Mouse (Mus musculus) hindbrain, postnatal 0 days (tissue): ENCODE results near the gene Oasl1. TPM values are rescaled to one million over a fixed set of nuclear protein-coding genes. Genes with fewer than 3 reads are reported as not detected.

ENCODE experiments used
- ATAC-seq: fragments of 200-750 bp; cut with Nextera tagmentation; 2 replicates; pipeline ENCODE4 v1.8.0; 2017; ENCODE audit warnings: mild to moderate bottlenecking, moderate TSS enrichment, moderate library complexity
- DNase-seq: peaks from one replicate; pipeline ENCODE4 v3.0.0-alpha.2; 2015; ENCODE audit warnings: low spot score
- H3K27ac ChIP-seq: fragments of 300-500 bp; sonication (generic); 2 replicates; pipeline ENCODE4 v1.5.1; 2014; ENCODE audit warnings: mild to moderate bottlenecking
- H3K27me3 ChIP-seq: fragments of 300-500 bp; sonication (generic); 2 replicates; pipeline ENCODE4 v1.6.1; 2014; ENCODE audit warnings: low read length, mixed read lengths; ENCODE audit not compliant: insufficient read depth
- H3K36me3 ChIP-seq: fragments of 300-500 bp; sonication (generic); 2 replicates; pipeline ENCODE4 v1.6.1; 2014; ENCODE audit warnings: low read length, mixed read lengths; ENCODE audit not compliant: insufficient read depth
- H3K4me1 ChIP-seq: fragments of 300-500 bp; sonication (generic); 2 replicates; pipeline ENCODE4 v1.6.1; 2014; ENCODE audit warnings: antibody characterized with exemption, low read length, mixed read lengths; ENCODE audit not compliant: insufficient read depth
- H3K4me2 ChIP-seq: fragments of 300-500 bp; sonication (generic); 2 replicates; pipeline ENCODE4 v1.6.1; 2014; ENCODE audit warnings: low read depth, mild to moderate bottlenecking, low read length, moderate library complexity, mixed read lengths
- H3K4me3 ChIP-seq: fragments of 300-500 bp; sonication (generic); 2 replicates; pipeline ENCODE4 v1.5.1; 2014; ENCODE audit warnings: low read length
- H3K9ac ChIP-seq: fragments of 300-500 bp; sonication (generic); replicated peaks from 2 replicates; pipeline ENCODE4 v1.6.1; 2014; ENCODE audit warnings: mild to moderate bottlenecking, low read length, moderate library complexity, mixed read lengths
- H3K9me3 ChIP-seq: fragments of 300-500 bp; sonication (generic); 2 replicates; pipeline ENCODE4 v1.6.1; 2016; ENCODE audit warnings: low read length, mixed read lengths
- CTCF ChIP-seq: IDR thresholded peaks from 2 replicates; pipeline ENCODE4 v1.5.1; 2016; ENCODE audit warnings: antibody characterized with exemption, control low read depth, low read depth
- WGBS: fragments of 180-500 bp; shearing (Covaris S2); extraction: QIAGEN DNeasy Blood & Tissue Kit; methylation state at CpG from one replicate; pipeline ENCODE4 v1.1.7; 2014; 5-methylcytosine and 5-hydroxymethylcytosine counted together
- polyA plus RNA-seq: library from polyadenylated mRNA; unstranded; fragments of >200 nt; fragmentation: Nextera tagmentation; extraction: Ambion mirVana; gene quantifications from 2 replicates; pipeline ENCODE4 v1.2.1, GENCODE M21; 2015
- total RNA-seq: library from RNA; depleted of rRNA; stranded (reverse); fragments of >200 nt; gene quantifications from 2 replicates; pipeline ENCODE4 v1.2.3, GENCODE M21; 2014; rRNA removed

Oasl1 gene
- total and polyA plus RNA-seq, 2 experiments from 2014 or later = 0.25 to 0.63 TPM

DNA sequence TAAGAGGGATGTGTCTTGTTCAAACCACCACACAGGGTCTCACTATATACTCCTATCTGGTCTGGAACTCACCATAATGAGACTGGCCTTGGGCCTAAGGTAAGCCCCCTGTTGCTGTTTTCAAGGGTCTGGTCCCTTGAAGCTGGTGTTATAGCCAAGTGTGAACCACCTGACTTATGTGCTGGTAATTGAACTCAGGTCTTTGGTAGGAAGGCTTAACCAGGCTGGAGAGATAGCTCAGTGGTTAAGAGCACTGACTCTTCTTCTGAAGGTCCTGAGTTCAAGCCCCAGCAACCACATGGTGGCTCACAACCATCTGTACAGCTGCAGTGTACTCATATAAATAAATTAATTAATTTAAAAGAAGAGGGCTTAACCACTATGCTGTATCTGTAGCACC is 53.9 kb downstream of the Oasl1 start:
- Histone ChIP-seq H3K27ac (no peak overlapping the region), H3K4me1 (no peaks in the 10 kb centered on the region), H3K4me3 (no peak overlapping the region), H3K4me2 (no peak overlapping the region), H3K9me3 (no peaks in the 10 kb centered on the region), H3K27me3 (no peaks in the 10 kb centered on the region), H3K36me3 (no peaks in the 10 kb centered on the region), H3K9ac (no peak overlapping the region)
- ATAC-seq (no peak), DNase-seq (no peak)
- TF ChIP-seq CTCF = no peak

DNA sequence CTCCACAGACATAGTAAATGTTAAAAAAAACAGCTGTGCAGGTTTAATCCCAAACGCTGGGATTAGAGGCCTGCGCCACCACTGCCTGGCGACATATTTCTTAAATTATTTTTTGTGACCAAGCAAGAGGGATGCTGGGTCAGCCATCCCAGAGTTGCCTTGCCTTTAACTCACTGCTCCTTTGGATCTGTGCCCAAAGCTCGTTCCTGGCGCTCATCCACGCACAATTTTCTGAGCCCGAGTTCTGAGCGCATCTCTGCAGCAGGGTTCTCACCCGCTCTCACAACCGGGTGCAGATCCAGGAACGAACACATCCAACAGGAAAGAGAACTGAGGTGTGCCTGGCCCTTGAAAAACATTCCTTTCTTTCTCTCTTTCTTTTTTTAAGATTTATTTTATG is 55.4 kb downstream of the Oasl1 start:
- Histone ChIP-seq H3K27me3 (no peaks in the 10 kb centered on the region), H3K4me1 (no peaks in the 10 kb centered on the region), H3K4me3 (no peak overlapping the region), H3K4me2 (no peak overlapping the region), H3K9me3 (no peaks in the 10 kb centered on the region), H3K27ac (no peak overlapping the region), H3K9ac (no peak overlapping the region), H3K36me3 (no peaks in the 10 kb centered on the region)
- WGBS = 54% methylated on average over 11 of the region's 11 CpGs
- TF ChIP-seq CTCF = no peak
- DNase-seq (peak; percentile 17), ATAC-seq (no peak)

DNA sequence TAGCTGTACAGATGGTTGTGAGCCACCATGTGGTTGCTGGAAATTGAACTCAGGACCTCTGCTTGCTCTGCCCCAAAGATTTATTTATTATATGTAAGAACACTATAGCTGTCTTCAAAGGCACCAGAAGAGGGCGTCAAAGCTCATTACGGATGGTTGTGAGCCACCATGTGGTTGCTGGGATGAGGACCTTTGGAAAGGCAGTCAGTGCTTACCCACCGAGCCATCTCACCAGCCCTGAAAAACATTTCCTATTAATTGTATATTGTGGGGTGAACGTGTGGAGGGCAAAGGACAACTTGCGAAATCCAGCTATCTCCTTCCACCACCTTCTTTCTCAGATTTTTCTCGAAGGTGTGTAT is 55.8 kb downstream of the Oasl1 start:
- no peaks in the 10 kb centered on the region for H3K36me3 ChIP-seq
- no peaks in the 10 kb centered on the region for H3K4me1 ChIP-seq
- no peak overlapping the region for H3K27ac ChIP-seq
- 3% methylated on average over 6 of the region's 6 CpGs for WGBS
- H3K9ac ChIP-seq = no peak overlapping the region
- H3K4me3 ChIP-seq = peak overlapping the region; percentile 30; the same call in 1 of the 2 replicates
- TF ChIP-seq CTCF = no peak
- ATAC-seq = peak; percentile 69; the same call in 1 of the 2 replicates
- peak; percentile 74 for DNase-seq
- no peaks in the 10 kb centered on the region for H3K27me3 ChIP-seq
- peak overlapping the region; percentile 76 for H3K4me2 ChIP-seq
- no peaks in the 10 kb centered on the region for H3K9me3 ChIP-seq

DNA sequence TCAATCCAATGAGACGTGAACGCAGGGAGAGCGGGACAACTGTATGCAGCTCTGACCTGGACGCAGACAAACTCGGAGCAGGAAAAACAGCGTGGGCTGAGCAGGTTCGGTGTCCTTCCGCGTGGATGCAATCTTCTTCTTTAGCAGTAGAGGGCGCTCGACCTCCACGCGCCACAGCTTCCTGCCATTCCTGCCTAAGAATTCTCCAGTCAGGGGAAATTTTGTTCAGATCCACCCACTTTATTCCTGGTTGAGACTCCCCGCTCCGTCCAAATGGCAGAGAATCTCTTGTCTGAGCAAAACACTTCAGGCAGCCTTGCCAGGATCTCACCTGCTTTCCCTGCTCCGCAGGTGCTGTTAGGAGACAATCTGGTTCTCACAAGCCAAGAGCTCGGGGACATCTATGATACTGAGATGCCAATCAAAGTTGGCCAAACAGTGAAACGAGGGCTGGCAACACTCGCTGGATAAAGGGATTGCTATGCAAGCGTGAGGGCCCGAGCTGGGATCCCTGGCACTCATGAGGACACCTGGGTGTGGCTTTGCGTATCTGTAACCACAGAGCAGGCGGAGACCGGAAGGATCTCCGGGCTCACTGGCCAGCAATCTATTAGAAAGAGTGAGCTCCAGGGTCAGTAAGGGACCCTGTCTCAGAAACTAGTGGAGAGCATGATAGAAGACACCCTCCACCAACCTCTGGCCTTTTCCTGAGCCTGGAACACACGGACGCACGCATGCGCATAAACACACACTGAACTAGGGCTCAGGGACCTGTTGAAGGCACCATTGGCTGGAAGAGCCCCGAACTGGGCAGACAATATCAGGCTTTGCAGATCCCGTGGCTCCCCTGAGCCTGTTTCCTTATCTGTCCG is 56.4 kb downstream of the Oasl1 start:
- H3K9me3 ChIP-seq = no peaks in the 10 kb centered on the region
- peak overlapping the region; percentile 76 for H3K4me2 ChIP-seq
- peak overlapping the region; percentile 30 for H3K4me3 ChIP-seq
- TF ChIP-seq CTCF = peak; percentile 97
- WGBS = 6% methylated on average over 32 of the region's 32 CpGs
- H3K36me3 ChIP-seq = no peaks in the 10 kb centered on the region
- H3K9ac ChIP-seq = no peak overlapping the region
- peak; percentile 84 for DNase-seq
- no peak overlapping the region for H3K27ac ChIP-seq
- H3K27me3 ChIP-seq = no peaks in the 10 kb centered on the region
- ATAC-seq = peak; percentile 80
- no peaks in the 10 kb centered on the region for H3K4me1 ChIP-seq

DNA sequence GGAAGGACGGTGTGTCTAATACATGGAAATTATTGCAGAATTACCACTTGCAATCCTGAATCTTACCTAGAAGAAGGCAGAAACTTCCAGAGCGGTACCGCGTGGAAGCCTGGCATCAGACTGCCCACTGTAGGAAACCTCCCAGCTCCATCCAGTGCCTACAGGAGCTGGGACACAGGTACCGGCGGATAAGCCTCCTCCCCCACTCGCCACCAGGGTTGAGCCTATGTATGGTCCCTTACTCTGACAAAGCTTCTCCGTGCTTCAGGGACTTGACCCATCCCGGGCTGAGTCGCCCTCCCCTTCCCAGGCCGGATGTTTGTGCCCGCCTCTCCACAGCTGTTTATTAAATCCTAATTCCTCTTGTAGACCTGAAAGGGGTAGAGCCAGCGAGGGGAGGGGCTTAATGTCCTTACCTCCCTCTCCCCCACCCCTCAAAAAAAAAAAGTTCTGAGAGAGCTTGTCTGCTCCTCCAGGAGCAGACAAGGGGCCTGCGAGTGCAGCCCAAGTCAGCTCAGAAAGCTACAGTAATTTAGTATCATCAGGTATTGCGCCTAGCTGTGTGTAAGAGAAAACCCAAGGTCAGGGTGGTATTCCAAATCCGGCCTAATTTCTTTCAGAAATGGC is 57.2 kb downstream of the Oasl1 start:
- 28% methylated on average over 16 of the region's 16 CpGs for WGBS
- no peaks in the 10 kb centered on the region for H3K36me3 ChIP-seq
- H3K4me1 ChIP-seq = no peaks in the 10 kb centered on the region
- ATAC-seq = no peak
- no peak for DNase-seq
- H3K9ac ChIP-seq = no peak overlapping the region
- TF ChIP-seq CTCF = no peak
- no peaks in the 10 kb centered on the region for H3K9me3 ChIP-seq
- H3K4me3 ChIP-seq = peak overlapping the region; percentile 30
- peak overlapping the region; percentile 76 for H3K4me2 ChIP-seq
- H3K27ac ChIP-seq = no peak overlapping the region
- H3K27me3 ChIP-seq = no peaks in the 10 kb centered on the region

DNA sequence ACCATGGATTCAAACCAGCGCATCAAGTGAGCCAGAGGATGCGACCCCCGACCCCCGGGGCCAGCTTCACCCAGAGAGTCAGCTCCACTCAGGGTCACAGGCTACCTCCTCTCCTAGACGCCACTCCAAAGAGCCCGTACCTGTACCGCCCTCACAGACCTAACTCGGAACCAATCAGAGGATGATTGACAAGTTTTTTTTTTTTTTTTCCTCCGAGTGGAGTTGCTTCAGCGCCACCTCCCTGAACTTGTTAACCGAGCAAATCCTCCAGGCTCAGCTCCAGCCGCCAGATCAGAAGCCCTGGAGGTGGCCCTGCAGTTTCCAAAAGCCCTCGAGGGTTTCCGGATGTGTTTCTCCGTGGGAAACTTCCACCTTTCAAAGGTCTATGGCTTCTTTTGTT is 59.0 kb downstream of the Oasl1 start:
- Histone ChIP-seq H3K4me1 (no peaks in the 10 kb centered on the region), H3K36me3 (no peaks in the 10 kb centered on the region), H3K4me3 (no peak overlapping the region), H3K27me3 (no peaks in the 10 kb centered on the region), H3K4me2 (no peak overlapping the region), H3K9ac (no peak overlapping the region), H3K27ac (no peak overlapping the region), H3K9me3 (no peaks in the 10 kb centered on the region)
- ATAC-seq = no peak
- 51% methylated on average over 15 of the region's 15 CpGs for WGBS
- DNase-seq = no peak
- TF ChIP-seq CTCF = no peak

DNA sequence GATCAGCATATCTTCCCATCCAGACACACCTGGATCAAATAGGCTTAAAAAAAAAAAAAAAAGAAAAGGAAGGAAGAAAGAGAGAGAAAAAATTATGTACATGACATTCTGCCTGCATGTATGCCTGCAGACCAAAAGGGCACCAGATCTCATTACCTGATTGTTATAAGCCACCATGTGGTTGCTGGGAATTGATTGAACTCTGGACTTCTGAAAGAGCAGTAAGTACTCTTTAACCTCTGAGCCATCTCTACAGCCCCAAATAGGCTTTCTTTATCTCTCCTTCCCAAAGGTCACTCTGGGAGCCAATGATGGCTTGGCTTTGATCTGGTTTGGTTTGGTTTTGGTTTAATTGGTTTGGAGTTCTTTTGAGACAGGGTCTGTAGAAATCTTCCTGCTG is 62.0 kb downstream of the Oasl1 start:
- DNase-seq (no peak), ATAC-seq (no peak)
- 0 out of 2 replicates have a peak, but pooled peaks cover 2% of the 10 kb centered on the region for H3K9me3 ChIP-seq
- no peak overlapping the region for H3K9ac ChIP-seq
- no peaks in the 10 kb centered on the region for H3K4me1 ChIP-seq
- no peak overlapping the region for H3K4me3 ChIP-seq
- TF ChIP-seq CTCF = no peak
- H3K36me3 ChIP-seq = no peaks in the 10 kb centered on the region
- H3K4me2 ChIP-seq = no peak overlapping the region
- no peak overlapping the region for H3K27ac ChIP-seq
- H3K27me3 ChIP-seq = no peaks in the 10 kb centered on the region

Other genes with a start within 250 kb of the Oasl1 start
- gene Gltp, start 232.3 kb upstream of the Oasl1 start, total RNA-seq = 36.3 and 51.0 TPM in 2 replicates
- gene Gltp, start 232.3 kb upstream of the Oasl1 start, polyA plus RNA-seq = 55.0 and 55.1 TPM in 2 replicates
- 9.0 and 12.7 TPM in 2 replicates for gene Tchp, start 215.5 kb upstream of the Oasl1 start, total RNA-seq
- gene Tchp, start 215.5 kb upstream of the Oasl1 start, polyA plus RNA-seq = 14.4 and 15.6 TPM in 2 replicates
- 44.7 and 55.1 TPM in 2 replicates for gene Ankrd13a, start 148.6 kb upstream of the Oasl1 start, total RNA-seq
- gene Ankrd13a, start 148.6 kb upstream of the Oasl1 start, polyA plus RNA-seq = 30.7 and 31.4 TPM in 2 replicates
- gene Git2, start 147.7 kb upstream of the Oasl1 start, total RNA-seq = 41.2 and 43.5 TPM in 2 replicates
- gene Git2, start 147.7 kb upstream of the Oasl1 start, polyA plus RNA-seq = 34.4 and 36.4 TPM in 2 replicates
- 250 and 316 TPM in 2 replicates for gene 1500011B03Rik, start 99.8 kb upstream of the Oasl1 start, total RNA-seq
- gene 1500011B03Rik, start 99.8 kb upstream of the Oasl1 start, polyA plus RNA-seq = 354 and 366 TPM in 2 replicates
- gene 4930519G04Rik, start 69.6 kb upstream of the Oasl1 start, total RNA-seq = not detected in 2 replicates
- gene 4930519G04Rik, start 69.6 kb upstream of the Oasl1 start, polyA plus RNA-seq = not detected in 2 replicates
- 3.5 and 3.9 TPM in 2 replicates for gene Gm9936, start 64.6 kb upstream of the Oasl1 start, total RNA-seq
- gene Gm9936, start 64.6 kb upstream of the Oasl1 start, polyA plus RNA-seq = 2.4 and 2.8 TPM in 2 replicates
- gene Oasl2, start 26.3 kb upstream of the Oasl1 start, total RNA-seq = 6.3 and 6.9 TPM in 2 replicates
- 4.7 and 6.1 TPM in 2 replicates for gene Oasl2, start 26.3 kb upstream of the Oasl1 start, polyA plus RNA-seq
- gene 2210016L21Rik, start 18.9 kb downstream of the Oasl1 start, total RNA-seq = 51.5 and 53.0 TPM in 2 replicates
- gene 2210016L21Rik, start 18.9 kb downstream of the Oasl1 start, polyA plus RNA-seq = 178 and 204 TPM in 2 replicates
- gene Hnf1a, start 47.9 kb downstream of the Oasl1 start, total RNA-seq = not detected in 2 replicates
- 0.05 TPM in 2 replicates for gene Hnf1a, start 47.9 kb downstream of the Oasl1 start, polyA plus RNA-seq
- gene Sppl3, start 87.9 kb downstream of the Oasl1 start, total RNA-seq = 136 and 147 TPM in 2 replicates
- gene Sppl3, start 87.9 kb downstream of the Oasl1 start, polyA plus RNA-seq = 30.1 and 31.1 TPM in 2 replicates
- not detected in 2 replicates for gene Gm10401, start 175.1 kb downstream of the Oasl1 start, total RNA-seq
- gene Gm10401, start 175.1 kb downstream of the Oasl1 start, polyA plus RNA-seq = 38.5 and 39.3 TPM in 2 replicates
- 30.3 and 32.5 TPM in 2 replicates for gene Acads, start 196.1 kb downstream of the Oasl1 start, total RNA-seq
- gene Acads, start 196.1 kb downstream of the Oasl1 start, polyA plus RNA-seq = 22.1 and 25.3 TPM in 2 replicates
- gene Unc119b, start 211.7 kb downstream of the Oasl1 start, total RNA-seq = 27.0 and 32.1 TPM in 2 replicates
- 22.5 and 23.4 TPM in 2 replicates for gene Unc119b, start 211.7 kb downstream of the Oasl1 start, polyA plus RNA-seq
- gene Mlec, start 234.9 kb downstream of the Oasl1 start, total RNA-seq = 65.5 and 80.9 TPM in 2 replicates
- 15.5 and 20.6 TPM in 2 replicates for gene Mlec, start 234.9 kb downstream of the Oasl1 start, polyA plus RNA-seq